Mouse (Mus musculus) frontal cortex, postnatal 10 days (tissue): ENCODE results near the gene Tpbpb.
A peak's percentile ranks its signal among the peaks of the same experiment; 100 is the strongest.
"Not testable (repeated sequence)": the region's sequence is repeated elsewhere in the genome, so short reads cannot be mapped to it uniquely, and the experiment has no call there.

ENCODE experiments used
- DNase-seq, 2 experiments: peaks; one replicate each; pipeline ENCODE4 v3.0.0; 2022; ENCODE audit warnings: low spot score in 2 of 2, mixed read lengths in 1 of 2

Gene Tpbpb

GRCm38 (mm10) chr13:60904780-60905179, at the start of gene Tpbpb:
Gene Tpbpb, minus strand, starts transcription at chr13:60904880.
- DNase-seq: not testable (repeated sequence)

DNA sequence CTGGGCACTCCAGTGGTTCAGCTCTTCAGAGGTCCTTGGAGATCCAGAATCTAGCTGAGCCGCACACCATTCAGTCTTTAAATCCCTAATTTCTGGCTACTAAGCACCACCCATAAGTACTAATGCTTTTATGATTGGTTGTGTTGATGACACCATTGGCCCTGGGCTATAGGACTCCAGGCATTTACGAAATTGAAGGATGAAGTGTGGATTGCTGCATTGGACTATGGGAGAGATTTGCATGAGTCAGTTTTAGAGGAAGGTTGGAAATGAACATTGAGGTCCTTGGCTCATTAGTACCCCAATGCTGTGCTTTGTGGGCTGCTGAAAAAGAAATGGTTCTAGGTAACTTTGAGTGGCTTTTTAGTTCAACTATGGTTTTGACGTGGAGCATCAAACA, 37.2 kb upstream of the Tpbpb start, which contains the start of gene Tpbpa:
Gene Tpbpa (minus strand): TSS at position 101 of the 400 bp plus-strand sequence.
- DNase-seq: not testable (repeated sequence)

- peak in 1 of 2 experiments; percentile 3 for DNase-seq
Observed at GRCm38 (mm10) chr13:60936500-60936901, 31.8 kb upstream of the Tpbpb start, which contains the start of the genes Gm49391 and Ctla2a. Gene Gm49391, minus strand, starts transcription at chr13:60936571. Gene Ctla2a, minus strand, starts transcription at chr13:60936625.

DNA sequence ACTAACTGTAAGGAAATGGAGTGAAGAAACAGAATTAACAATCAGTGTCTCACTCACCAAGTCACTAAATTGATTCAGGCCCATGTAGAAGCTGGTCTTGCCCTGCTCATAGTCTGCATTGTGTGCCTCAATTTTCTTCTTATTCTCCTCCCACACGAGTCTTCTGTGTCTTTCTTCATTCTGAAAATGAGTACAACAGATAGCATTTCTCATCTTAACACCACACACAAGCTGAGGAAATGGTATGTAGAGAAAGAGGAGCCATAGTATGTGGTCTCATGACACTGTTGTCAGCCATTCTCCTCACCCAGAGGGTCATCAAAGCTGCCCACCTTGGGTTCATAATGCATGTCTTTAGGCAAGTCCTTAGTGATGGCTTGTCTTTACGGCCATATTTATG, 30.8 kb upstream of the Tpbpb start, which contains the start of gene Gm49393:
Gene Gm49393 (minus strand): TSS at position 101 of the 400 bp plus-strand sequence.
- DNase-seq: not testable (repeated sequence)

DNA sequence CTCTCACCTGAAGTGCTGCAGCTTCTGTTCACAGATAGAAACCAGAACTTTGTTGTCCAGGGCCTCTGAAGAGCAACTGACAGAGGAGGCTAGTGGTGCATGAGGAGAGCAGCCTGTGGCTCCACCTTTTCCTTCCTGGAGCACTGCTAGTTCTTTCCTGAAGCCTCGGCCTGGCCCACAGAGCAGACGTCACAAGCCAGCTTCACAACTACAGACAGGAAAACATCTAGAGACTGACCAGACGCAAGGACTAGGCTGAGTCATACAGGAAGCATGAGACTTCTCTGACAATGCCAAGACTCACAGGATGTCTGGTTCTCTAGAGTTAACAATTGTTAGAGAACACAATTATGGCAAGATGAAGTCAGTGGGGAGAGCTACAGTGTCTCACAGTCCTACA, 7.4 kb downstream of the Tpbpb start, which contains the start of gene Ctla2b:
Gene Ctla2b (minus strand): TSS at position 120 of the 400 bp plus-strand sequence.
- DNase-seq: peak; percentile 4 to 14

GRCm38 (mm10) chr13:60896794-60897193, 7.9 kb downstream of the Tpbpb start, which contains the start of gene Gm49392:
Gene Gm49392, minus strand, starts transcription at chr13:60896894.
- not testable (repeated sequence) for DNase-seq

DNA sequence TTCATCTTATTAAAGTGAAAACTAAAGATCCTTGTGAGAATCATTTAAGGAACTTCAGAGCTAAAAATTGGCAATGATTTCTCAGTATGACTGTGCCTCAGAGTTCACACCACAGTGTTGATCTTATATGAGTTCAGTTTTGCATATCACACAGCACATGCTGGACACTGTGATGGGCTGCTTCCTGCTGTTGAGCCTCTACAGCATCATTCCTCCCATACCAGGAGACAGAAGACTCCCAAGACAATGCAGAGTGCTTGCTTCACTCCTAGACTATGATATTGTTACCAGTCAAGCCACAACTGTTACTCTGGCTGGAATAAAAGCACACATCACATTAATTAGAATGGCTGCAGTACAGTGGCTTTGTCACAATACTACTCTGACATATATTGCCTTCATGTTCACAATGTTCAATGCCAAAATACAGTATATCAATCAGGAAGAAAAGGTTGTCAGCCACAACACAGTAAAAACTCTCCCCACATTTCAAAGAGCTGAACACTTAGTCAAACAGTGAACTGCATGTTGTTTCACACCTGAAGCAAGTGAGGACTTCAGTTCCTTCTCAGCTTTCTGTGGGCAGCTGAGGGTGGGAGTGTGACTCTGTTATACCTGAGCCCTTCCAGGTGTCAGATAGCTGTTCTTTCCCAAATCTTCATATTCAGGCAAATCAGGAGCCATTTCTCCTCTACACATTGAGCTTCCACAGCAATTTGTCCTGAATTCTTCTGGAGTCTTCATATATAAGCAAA, 9.1 kb downstream of the Tpbpb start:
- no peak for DNase-seq

DNA sequence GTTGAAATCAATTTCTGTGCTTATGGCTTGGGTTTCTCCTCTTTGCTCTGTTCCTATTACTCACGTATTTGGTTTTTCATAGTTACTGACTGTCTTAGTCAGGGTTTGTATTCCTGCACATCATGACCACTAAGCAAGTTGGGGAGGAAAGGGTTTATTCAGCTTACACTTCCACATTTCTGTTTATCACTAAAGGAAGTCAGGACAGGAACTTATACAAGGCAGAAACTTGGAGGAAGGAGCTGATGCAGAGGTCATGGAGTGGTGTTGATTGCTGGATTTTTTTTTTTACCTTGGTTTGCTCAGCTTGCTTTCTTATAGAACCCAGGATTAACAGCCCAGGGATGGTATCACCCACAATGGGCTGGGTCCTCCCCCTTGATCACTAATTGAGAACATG, 12.4 kb downstream of the Tpbpb start:
- no peak for DNase-seq

DNA sequence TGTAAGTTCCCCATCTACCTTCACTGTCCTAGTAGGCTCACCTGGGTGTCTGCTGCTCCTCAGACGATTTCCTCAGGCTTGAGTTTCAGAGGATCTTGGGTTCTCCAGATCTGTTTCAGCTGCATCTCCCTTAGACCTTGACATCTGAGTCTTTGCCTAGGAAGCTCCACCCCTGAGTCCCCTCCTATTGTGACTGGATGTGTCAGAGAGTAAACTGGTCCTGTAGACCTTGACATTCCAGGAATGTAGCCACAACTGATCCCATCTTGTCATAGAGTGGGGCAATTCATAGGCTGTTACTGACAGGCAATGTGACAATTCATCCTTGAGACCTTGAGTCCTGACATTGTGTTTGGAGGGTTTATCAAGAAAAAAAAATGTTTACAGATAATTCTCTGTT, 40.4 kb downstream of the Tpbpb start, which contains the start of gene 4930486L24Rik:
Gene 4930486L24Rik (minus strand): TSS at position 195 of the 400 bp plus-strand sequence.
- DNase-seq: no peak
